Mouse (Mus musculus) cortical plate, adult 2 months (tissue): Measurements from ENCODE around the gene Gm28048.

Experiments used
- CTCF ChIP-seq: fragments of 200-500 bp; IDR thresholded peaks from 2 replicates; pipeline ENCODE4 v1.5.1; 2011; ENCODE audit warnings: mild to moderate bottlenecking, control low read depth, low read length; ENCODE audit not compliant: insufficient read depth; ENCODE audit errors: extremely low read depth
- POLR2A ChIP-seq: fragments of 200-500 bp; IDR thresholded peaks from 2 replicates; pipeline ENCODE4 v1.6.1; 2011; ENCODE audit warnings: mild to moderate bottlenecking, low read length, control low read depth; ENCODE audit not compliant: insufficient read depth; ENCODE audit errors: extremely low read depth

- TF ChIP-seq CTCF (no peak), POLR2A (no peak)
These were observed 109.6 kb downstream of the Gm28048 start for GRCm38 (mm10) chr11:22872307-22872680.
